Mouse (Mus musculus): ENCODE data around the gene Fcer1g. TPM values are rescaled to one million over a fixed set of nuclear protein-coding genes. Genes with fewer than 3 reads are reported as not detected.

Gene Fcer1g
- polyA plus RNA-seq, 1 experiment from 2014 or later, result 83.6 TPM

DNA sequence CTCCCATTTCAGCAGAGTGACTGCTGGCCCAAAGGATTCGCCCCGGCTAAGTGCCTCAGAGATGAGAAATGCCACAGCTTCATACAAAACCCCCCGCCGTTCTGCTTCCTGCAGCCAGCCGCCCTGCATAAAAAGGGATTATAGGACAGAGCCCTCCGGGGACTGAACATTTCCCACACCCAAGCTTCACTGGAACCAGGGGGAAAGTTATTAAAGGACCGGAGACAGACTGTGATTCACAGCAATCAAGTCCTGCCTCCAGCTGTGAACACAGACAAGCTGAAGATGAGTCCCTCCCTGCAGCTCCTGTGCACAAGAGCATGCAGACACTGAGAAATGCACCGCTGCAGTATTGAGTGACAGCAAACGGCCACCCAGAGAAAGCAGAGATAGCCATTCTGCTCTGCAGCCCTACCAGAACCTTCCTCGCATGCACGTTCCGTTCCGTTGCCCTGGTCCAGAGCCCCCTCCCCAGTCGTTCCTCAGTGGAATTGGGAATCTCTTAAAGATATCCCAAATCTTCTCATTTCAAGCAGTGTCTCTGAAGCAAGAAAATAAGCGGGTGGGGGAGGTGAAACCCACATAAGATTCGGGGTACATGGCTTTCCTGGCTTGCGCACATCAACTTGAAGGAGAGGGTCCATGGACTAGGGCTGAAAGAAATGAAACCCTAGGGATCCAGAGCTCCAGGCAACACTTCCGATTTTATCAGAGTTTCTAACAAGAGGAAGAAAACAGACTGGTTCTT lies 40.9 kb downstream of the Fcer1g start:
- peaks cover 50% of the 10 kb centered on the region for H3K27me3 ChIP-seq (replicated peaks; ENCODE audit: control insufficient read depth, insufficient read depth, low read length)
- H3K4me2 ChIP-seq, result peak overlapping the region; percentile 49
- H3K9me3 ChIP-seq (ENCODE audit: control insufficient read depth, low read length), result no peaks in the 10 kb centered on the region
- ATAC-seq (replicated peaks; ENCODE audit: low FRiP score) (no peak), DNase-seq (ENCODE audit: low spot score) (no peak)
- peaks cover 13% of the 10 kb centered on the region for H3K4me1 ChIP-seq (replicated peaks; ENCODE audit: control insufficient read depth, insufficient read depth, low read length)
- 0 out of 2 replicates have a peak overlapping the region, but pooled peaks have one; percentile 0 for H3K4me3 ChIP-seq (ENCODE audit: low read depth, low read length)
- H3K36me3 ChIP-seq (ENCODE audit: control insufficient read depth, insufficient read depth, low read length), result no peaks in the 10 kb centered on the region
- no peak overlapping the region for H3K27ac ChIP-seq (ENCODE audit: low read depth, low read length)
- no peak overlapping the region for H3K9ac ChIP-seq (ENCODE audit: low read depth, low read length)
- 6% methylated on average over 18 of the region's 18 CpGs for WGBS

GRCm38 (mm10) chr1:171192283-171192682 lies 41.9 kb downstream of the Fcer1g start:
- DNase-seq (ENCODE audit: low spot score) (no peak), ATAC-seq (replicated peaks; ENCODE audit: low FRiP score) (no peak)
- Histone ChIP-seq H3K4me2 (no peak overlapping the region), H3K9me3 (ENCODE audit: control insufficient read depth, low read length) (no peaks in the 10 kb centered on the region), H3K9ac (ENCODE audit: low read depth, low read length) (no peak overlapping the region), H3K4me3 (ENCODE audit: low read depth, low read length) (no peak overlapping the region), H3K36me3 (ENCODE audit: control insufficient read depth, insufficient read depth, low read length) (no peaks in the 10 kb centered on the region), H3K4me1 (replicated peaks; ENCODE audit: control insufficient read depth, insufficient read depth, low read length) (peaks cover 13% of the 10 kb centered on the region), H3K27me3 (replicated peaks; ENCODE audit: control insufficient read depth, insufficient read depth, low read length) (peaks cover 50% of the 10 kb centered on the region), H3K27ac (ENCODE audit: low read depth, low read length) (no peak overlapping the region)
- WGBS, result 43% methylated on average over 10 of the region's 10 CpGs

- Histone ChIP-seq H3K4me2 (no peak overlapping the region), H3K4me1 (replicated peaks; ENCODE audit: control insufficient read depth, insufficient read depth, low read length) (peaks cover 13% of the 10 kb centered on the region), H3K27ac (ENCODE audit: low read depth, low read length) (no peak overlapping the region), H3K36me3 (ENCODE audit: control insufficient read depth, insufficient read depth, low read length) (no peaks in the 10 kb centered on the region), H3K4me3 (ENCODE audit: low read depth, low read length) (no peak overlapping the region), H3K9ac (ENCODE audit: low read depth, low read length) (no peak overlapping the region), H3K9me3 (ENCODE audit: control insufficient read depth, low read length) (no peaks in the 10 kb centered on the region), H3K27me3 (replicated peaks; ENCODE audit: control insufficient read depth, insufficient read depth, low read length) (peaks cover 39% of the 10 kb centered on the region)
- no peak for ATAC-seq (replicated peaks; ENCODE audit: low FRiP score)
- 89% methylated on average over 9 of the region's 9 CpGs for WGBS
- DNase-seq (ENCODE audit: low spot score), result no peak
Observed at GRCm38 (mm10) chr1:171190832-171191231, 43.3 kb downstream of the Fcer1g start.

- H3K27me3 ChIP-seq (replicated peaks; ENCODE audit: control insufficient read depth, insufficient read depth, low read length), result peaks cover 27% of the 10 kb centered on the region
- ATAC-seq (replicated peaks; ENCODE audit: low FRiP score) (no peak), DNase-seq (ENCODE audit: low spot score) (no peak)
- 55% methylated on average over 14 of the region's 14 CpGs for WGBS
- H3K9me3 ChIP-seq (ENCODE audit: control insufficient read depth, low read length), result no peaks in the 10 kb centered on the region
- peaks cover 13% of the 10 kb centered on the region for H3K4me1 ChIP-seq (replicated peaks; ENCODE audit: control insufficient read depth, insufficient read depth, low read length)
- no peak overlapping the region for H3K27ac ChIP-seq (ENCODE audit: low read depth, low read length)
- H3K4me2 ChIP-seq, result no peak overlapping the region
- no peaks in the 10 kb centered on the region for H3K36me3 ChIP-seq (ENCODE audit: control insufficient read depth, insufficient read depth, low read length)
- H3K4me3 ChIP-seq (ENCODE audit: low read depth, low read length), result no peak overlapping the region
- H3K9ac ChIP-seq (ENCODE audit: low read depth, low read length), result no peak overlapping the region
Observed at GRCm38 (mm10) chr1:171189476-171190114, 44.6 kb downstream of the Fcer1g start.

DNA sequence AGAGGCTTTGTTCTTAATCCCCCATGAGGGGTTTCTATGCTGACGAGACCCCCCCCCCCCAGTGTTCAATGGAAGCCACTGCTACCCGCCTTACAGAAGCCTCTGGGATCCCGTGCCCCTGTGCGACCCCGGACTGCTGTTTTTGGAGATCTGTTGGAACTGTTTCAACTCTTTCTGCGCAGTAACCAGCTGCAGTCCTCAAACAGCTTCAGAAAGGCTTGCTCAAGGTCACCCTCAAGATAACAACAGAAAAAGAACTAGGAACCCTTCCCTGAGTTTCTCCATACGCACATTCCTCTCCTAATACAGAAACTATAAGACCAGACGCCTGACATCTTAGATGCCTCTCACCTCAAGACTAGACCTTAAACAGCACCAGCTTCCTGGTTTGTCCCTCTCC lies 45.1 kb downstream of the Fcer1g start:
- H3K4me1 ChIP-seq (replicated peaks; ENCODE audit: control insufficient read depth, insufficient read depth, low read length), result peaks cover 13% of the 10 kb centered on the region
- ATAC-seq (replicated peaks; ENCODE audit: low FRiP score), result no peak

GRCm38 (mm10) chr1:171187851-171188700 lies 46.1 kb downstream of the Fcer1g start:
- Histone ChIP-seq H3K4me1 (replicated peaks; ENCODE audit: control insufficient read depth, insufficient read depth, low read length) (peaks cover 12% of the 10 kb centered on the region), H3K9me3 (ENCODE audit: control insufficient read depth, low read length) (no peaks in the 10 kb centered on the region), H3K36me3 (ENCODE audit: control insufficient read depth, insufficient read depth, low read length) (no peaks in the 10 kb centered on the region), H3K9ac (ENCODE audit: low read depth, low read length) (no peak overlapping the region), H3K27ac (ENCODE audit: low read depth, low read length) (no peak overlapping the region), H3K4me2 (no peak overlapping the region), H3K4me3 (ENCODE audit: low read depth, low read length) (no peak overlapping the region), H3K27me3 (replicated peaks; ENCODE audit: control insufficient read depth, insufficient read depth, low read length) (peaks cover 12% of the 10 kb centered on the region)
- no peak for ATAC-seq (replicated peaks; ENCODE audit: low FRiP score)
- 58% methylated on average over 13 of the region's 13 CpGs for WGBS
- DNase-seq (ENCODE audit: low spot score), result no peak

More for the DNA sequence above, 45.1 kb downstream of the Fcer1g start:
- no peak overlapping the region for H3K4me2 ChIP-seq
- H3K27ac ChIP-seq (ENCODE audit: low read depth, low read length), result no peak overlapping the region
- H3K9ac ChIP-seq (ENCODE audit: low read depth, low read length), result no peak overlapping the region
- H3K9me3 ChIP-seq (ENCODE audit: control insufficient read depth, low read length), result no peaks in the 10 kb centered on the region
- 45% methylated on average over 8 of the region's 8 CpGs for WGBS
- peaks cover 21% of the 10 kb centered on the region for H3K27me3 ChIP-seq (replicated peaks; ENCODE audit: control insufficient read depth, insufficient read depth, low read length)
- no peak overlapping the region for H3K4me3 ChIP-seq (ENCODE audit: low read depth, low read length)
- no peaks in the 10 kb centered on the region for H3K36me3 ChIP-seq (ENCODE audit: control insufficient read depth, insufficient read depth, low read length)
- no peak for DNase-seq (ENCODE audit: low spot score)

DNA sequence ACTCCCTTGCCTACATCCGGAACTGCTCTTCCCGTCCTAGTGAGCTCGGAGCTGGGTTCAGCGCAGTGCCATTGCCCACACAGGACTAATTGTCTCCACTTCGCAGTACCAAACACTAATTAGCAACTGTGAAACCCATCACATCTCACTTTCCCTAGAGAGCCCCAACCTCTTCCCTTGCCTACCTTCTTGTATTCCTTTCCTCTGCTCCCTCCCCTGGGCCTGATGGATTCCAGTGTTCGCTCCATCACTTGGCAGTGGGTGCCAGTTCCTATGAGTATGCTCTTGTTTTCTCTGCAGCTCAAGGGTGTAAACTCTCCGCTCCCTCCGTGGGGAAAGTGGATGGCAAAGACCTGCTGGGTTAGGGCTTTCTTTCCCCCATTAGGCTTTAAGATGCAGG lies 48.5 kb downstream of the Fcer1g start:
- Histone ChIP-seq H3K4me2 (no peak overlapping the region), H3K4me3 (ENCODE audit: low read depth, low read length) (no peak overlapping the region), H3K9me3 (ENCODE audit: control insufficient read depth, low read length) (no peaks in the 10 kb centered on the region), H3K27me3 (replicated peaks; ENCODE audit: control insufficient read depth, insufficient read depth, low read length) (no peaks in the 10 kb centered on the region), H3K4me1 (replicated peaks; ENCODE audit: control insufficient read depth, insufficient read depth, low read length) (peaks cover 8% of the 10 kb centered on the region; the same call in 1 of the 2 replicates), H3K9ac (ENCODE audit: low read depth, low read length) (no peak overlapping the region), H3K36me3 (ENCODE audit: control insufficient read depth, insufficient read depth, low read length) (no peaks in the 10 kb centered on the region), H3K27ac (ENCODE audit: low read depth, low read length) (no peak overlapping the region)
- 62% methylated on average over 8 of the region's 8 CpGs for WGBS
- ATAC-seq (replicated peaks; ENCODE audit: low FRiP score) (no peak), DNase-seq (ENCODE audit: low spot score) (no peak)

GRCm38 (mm10) chr1:171184314-171184713 lies 49.9 kb downstream of the Fcer1g start:
- peaks cover 3% of the 10 kb centered on the region; the same call in 1 of the 2 replicates for H3K4me1 ChIP-seq (replicated peaks; ENCODE audit: control insufficient read depth, insufficient read depth, low read length)
- DNase-seq (ENCODE audit: low spot score), result no peak
- H3K9ac ChIP-seq (ENCODE audit: low read depth, low read length), result no peak overlapping the region
- H3K4me3 ChIP-seq (ENCODE audit: low read depth, low read length), result no peak overlapping the region
- H3K27me3 ChIP-seq (replicated peaks; ENCODE audit: control insufficient read depth, insufficient read depth, low read length), result no peaks in the 10 kb centered on the region
- ATAC-seq (replicated peaks; ENCODE audit: low FRiP score), result no peak
- WGBS, result 44% methylated on average over 7 of the region's 7 CpGs
- H3K27ac ChIP-seq (ENCODE audit: low read depth, low read length), result no peak overlapping the region
- no peaks in the 10 kb centered on the region for H3K36me3 ChIP-seq (ENCODE audit: control insufficient read depth, insufficient read depth, low read length)
- H3K9me3 ChIP-seq (ENCODE audit: control insufficient read depth, low read length), result no peaks in the 10 kb centered on the region
- no peak overlapping the region for H3K4me2 ChIP-seq

All from liver, embryonic 11.5 days (tissue).